Mouse (Mus musculus): ENCODE data around the gene Ubl7. TPM values are rescaled to one million over a fixed set of nuclear protein-coding genes. Genes with fewer than 3 reads are reported as not detected.

Ubl7 gene
- total RNA-seq, 2 experiments from 2014 or later = 14.2 to 78.4 TPM

- no peak for ATAC-seq (replicated peaks; ENCODE audit: poor library complexity)
These were observed 53.9 kb downstream of the Ubl7 start for GRCm38 (mm10) chr9:57964528-57965250.

- no peak for ATAC-seq (replicated peaks; ENCODE audit: poor library complexity)
These were observed 54.8 kb downstream of the Ubl7 start for GRCm38 (mm10) chr9:57965281-57966185.

- no peak for ATAC-seq (replicated peaks; ENCODE audit: poor library complexity)
These were observed 56.6 kb downstream of the Ubl7 start for GRCm38 (mm10) chr9:57967237-57967960.

- peak; percentile 43; the same call in 1 of the 2 replicates for ATAC-seq (replicated peaks; ENCODE audit: poor library complexity)
These were observed 57.5 kb downstream of the Ubl7 start for GRCm38 (mm10) chr9:57968166-57968771.

GRCm38 (mm10) chr9:57968783-57969542, 58.2 kb downstream of the Ubl7 start:
- ATAC-seq (replicated peaks; ENCODE audit: poor library complexity) = no peak

- ATAC-seq (replicated peaks; ENCODE audit: poor library complexity) = no peak
These were observed 59.1 kb downstream of the Ubl7 start for GRCm38 (mm10) chr9:57969736-57970495.

GRCm38 (mm10) chr9:57971413-57971812, 60.6 kb downstream of the Ubl7 start:
- ATAC-seq (replicated peaks; ENCODE audit: poor library complexity) = peak; percentile 57

GRCm38 (mm10) chr9:57972141-57972591, 61.4 kb downstream of the Ubl7 start:
- ATAC-seq (replicated peaks; ENCODE audit: poor library complexity) = no peak

GRCm38 (mm10) chr9:57972776-57973439, 62.1 kb downstream of the Ubl7 start:
- ATAC-seq (replicated peaks; ENCODE audit: poor library complexity) = no peak

GRCm38 (mm10) chr9:57973440-57974066, 62.8 kb downstream of the Ubl7 start:
- ATAC-seq (replicated peaks; ENCODE audit: poor library complexity) = no peak

GRCm38 (mm10) chr9:57974221-57974620, 63.4 kb downstream of the Ubl7 start:
- ATAC-seq (replicated peaks; ENCODE audit: poor library complexity) = no peak; the same call in 1 of the 2 replicates

- no peak for ATAC-seq (replicated peaks; ENCODE audit: poor library complexity)
These were observed 64.5 kb downstream of the Ubl7 start for GRCm38 (mm10) chr9:57975200-57975821.

- ATAC-seq (replicated peaks; ENCODE audit: poor library complexity) = peak; percentile 52
These were observed 67.2 kb downstream of the Ubl7 start for GRCm38 (mm10) chr9:57978025-57978424.

GRCm38 (mm10) chr9:57978858-57979257, 68.1 kb downstream of the Ubl7 start:
- no peak for ATAC-seq (replicated peaks; ENCODE audit: poor library complexity)
